Mouse (Mus musculus): Measurements from ENCODE around the gene Oxld1. TPM values are rescaled to one million over a fixed set of nuclear protein-coding genes. Genes with fewer than 3 reads are reported as not detected.

Gene Oxld1
- polyA plus RNA-seq, 1 experiment from 2014 or later, result 10.4 TPM

GRCm38 (mm10) chr11:120493351-120493750, 35.5 kb upstream of the Oxld1 start:
- peak overlapping the region; percentile 90 for H3K9ac ChIP-seq (replicated peaks)
- no peak for ATAC-seq (ENCODE audit: insufficient number of reproducible peaks, insufficient read depth, low FRiP score, low TSS enrichment, low read depth)
- peaks cover 42% of the 10 kb centered on the region for H3K4me1 ChIP-seq (replicated peaks)
- H3K4me3 ChIP-seq (replicated peaks), result peak overlapping the region; percentile 97
- H3K27me3 ChIP-seq, result no peaks in the 10 kb centered on the region
- 0 out of 2 replicates have a peak overlapping the region, but pooled peaks have one; percentile 23 for H3K27ac ChIP-seq
- no peaks in the 10 kb centered on the region for H3K9me3 ChIP-seq
- peak overlapping the region; percentile 96 for H3K4me2 ChIP-seq
- 66% methylated on average over 3 of the region's 3 CpGs for WGBS
- peaks cover 58% of the 10 kb centered on the region for H3K36me3 ChIP-seq

- WGBS, result 26% methylated on average over 3 of the region's 3 CpGs
- Histone ChIP-seq H3K36me3 (peaks cover 58% of the 10 kb centered on the region), H3K4me2 (peak overlapping the region; percentile 96), H3K9me3 (no peaks in the 10 kb centered on the region), H3K9ac (replicated peaks) (peak overlapping the region; percentile 90), H3K27ac (peak overlapping the region; percentile 89), H3K4me1 (replicated peaks) (peaks cover 42% of the 10 kb centered on the region), H3K4me3 (replicated peaks) (peak overlapping the region; percentile 97), H3K27me3 (no peaks in the 10 kb centered on the region)
- ATAC-seq (ENCODE audit: insufficient number of reproducible peaks, insufficient read depth, low FRiP score, low TSS enrichment, low read depth), result no peak
Observed at GRCm38 (mm10) chr11:120492878-120493203, 35.0 kb upstream of the Oxld1 start.

DNA sequence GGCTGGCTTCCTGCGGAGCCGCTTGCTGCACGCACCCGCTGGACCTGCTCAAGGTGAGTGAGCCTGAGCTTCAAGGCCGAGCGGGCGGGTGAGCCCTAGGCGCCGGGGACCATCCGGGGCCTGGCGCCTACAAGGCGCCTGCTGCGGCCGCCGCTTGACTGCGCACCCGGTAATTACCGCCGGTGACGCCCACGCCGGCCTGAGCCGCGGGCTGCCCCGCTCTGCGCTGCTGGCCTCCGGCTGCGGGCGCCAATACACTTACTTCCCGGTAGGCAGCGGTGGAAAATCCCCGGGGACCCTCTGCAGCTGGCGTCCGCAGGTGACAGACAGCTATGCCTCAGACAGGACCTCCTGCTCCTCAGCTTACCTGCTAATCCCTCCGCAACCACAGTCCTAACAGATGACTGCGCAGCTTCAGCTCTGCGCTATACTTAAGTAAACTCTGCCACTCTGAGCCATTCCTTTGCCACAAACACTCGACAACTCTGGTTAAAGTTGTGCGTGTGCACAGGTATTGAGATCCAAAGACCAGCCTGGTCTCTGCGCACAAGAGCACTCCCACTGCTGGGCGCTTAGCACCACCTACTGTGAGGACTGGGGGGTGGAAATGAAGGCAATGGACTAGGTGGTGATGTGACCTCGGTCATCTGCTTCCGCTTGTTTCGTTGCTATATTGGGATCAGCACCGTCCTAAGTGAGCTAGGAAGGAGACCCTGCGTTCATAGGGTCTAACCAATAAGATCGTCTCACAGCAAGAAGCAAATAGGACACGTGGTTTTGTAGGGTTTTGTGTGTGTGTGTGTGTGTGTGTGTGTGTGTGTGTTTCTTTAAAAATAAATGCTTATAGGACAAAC, 34.4 kb upstream of the Oxld1 start:
- peaks cover 42% of the 10 kb centered on the region for H3K4me1 ChIP-seq (replicated peaks)
- under 1% methylated on average over 48 of the region's 48 CpGs for WGBS
- peak overlapping the region; percentile 97 for H3K4me3 ChIP-seq (replicated peaks)
- H3K36me3 ChIP-seq, result peaks cover 58% of the 10 kb centered on the region
- H3K27me3 ChIP-seq, result no peaks in the 10 kb centered on the region
- H3K9ac ChIP-seq (replicated peaks), result peak overlapping the region; percentile 90
- H3K4me2 ChIP-seq, result peak overlapping the region; percentile 96
- ATAC-seq (ENCODE audit: insufficient number of reproducible peaks, insufficient read depth, low FRiP score, low TSS enrichment, low read depth), result peak; percentile 40
- H3K9me3 ChIP-seq, result no peaks in the 10 kb centered on the region
- H3K27ac ChIP-seq, result peak overlapping the region; percentile 89

DNA sequence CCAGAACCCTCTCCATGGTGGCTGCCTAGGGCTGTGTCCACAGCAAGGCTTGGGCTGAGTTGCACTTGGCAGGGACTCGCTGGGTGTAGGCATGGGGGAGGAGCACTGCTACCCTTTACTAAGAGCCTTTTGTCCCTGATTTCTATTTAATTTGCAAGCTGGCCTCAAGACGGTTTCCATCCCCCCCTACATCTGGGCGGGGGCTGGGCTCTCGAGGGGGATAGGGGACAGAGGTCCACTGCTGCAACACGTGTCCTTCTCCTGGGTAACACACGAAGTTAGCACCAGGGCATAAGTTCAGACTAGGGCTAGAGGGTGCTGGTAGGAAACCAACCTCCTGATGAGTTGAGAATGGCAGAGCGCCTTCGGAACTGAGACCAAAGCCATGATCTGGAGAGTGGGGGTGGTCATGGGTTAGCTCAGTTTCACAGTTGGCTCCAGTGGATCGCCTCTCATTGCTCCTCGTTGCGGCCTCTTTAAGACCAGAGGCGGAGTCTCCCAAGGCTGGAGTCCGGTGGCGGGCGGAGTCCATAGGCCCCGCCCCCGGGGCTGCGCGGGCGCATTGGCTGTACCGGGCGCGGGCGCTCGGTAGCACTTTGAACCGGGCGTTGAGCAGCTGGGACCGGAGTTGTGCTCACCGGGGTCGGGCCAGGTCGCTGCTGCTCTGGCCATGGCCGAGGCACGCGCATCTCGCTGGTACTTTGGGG, 33.6 kb upstream of the Oxld1 start, which contains the start of gene Slc25a10:
Slc25a10 (plus strand) TSS at position 524 of the 707 bp plus-strand sequence.
- Histone ChIP-seq H3K9ac (replicated peaks) (peak within 1 kb of the TSS; percentile 90), H3K27ac (peak within 1 kb of the TSS; percentile 89), H3K27me3 (no peaks in the 10 kb centered on the region), H3K4me2 (peak within 1 kb of the TSS; percentile 96), H3K36me3 (peaks cover 58% of the 10 kb centered on the region), H3K4me1 (replicated peaks) (peaks cover 42% of the 10 kb centered on the region), H3K4me3 (replicated peaks) (peak within 1 kb of the TSS; percentile 97), H3K9me3 (no peaks in the 10 kb centered on the region)
- peak; percentile 74 for ATAC-seq (ENCODE audit: insufficient number of reproducible peaks, insufficient read depth, low FRiP score, low TSS enrichment, low read depth)
- WGBS, result 0% methylated on average over 35 of the region's 35 CpGs

DNA sequence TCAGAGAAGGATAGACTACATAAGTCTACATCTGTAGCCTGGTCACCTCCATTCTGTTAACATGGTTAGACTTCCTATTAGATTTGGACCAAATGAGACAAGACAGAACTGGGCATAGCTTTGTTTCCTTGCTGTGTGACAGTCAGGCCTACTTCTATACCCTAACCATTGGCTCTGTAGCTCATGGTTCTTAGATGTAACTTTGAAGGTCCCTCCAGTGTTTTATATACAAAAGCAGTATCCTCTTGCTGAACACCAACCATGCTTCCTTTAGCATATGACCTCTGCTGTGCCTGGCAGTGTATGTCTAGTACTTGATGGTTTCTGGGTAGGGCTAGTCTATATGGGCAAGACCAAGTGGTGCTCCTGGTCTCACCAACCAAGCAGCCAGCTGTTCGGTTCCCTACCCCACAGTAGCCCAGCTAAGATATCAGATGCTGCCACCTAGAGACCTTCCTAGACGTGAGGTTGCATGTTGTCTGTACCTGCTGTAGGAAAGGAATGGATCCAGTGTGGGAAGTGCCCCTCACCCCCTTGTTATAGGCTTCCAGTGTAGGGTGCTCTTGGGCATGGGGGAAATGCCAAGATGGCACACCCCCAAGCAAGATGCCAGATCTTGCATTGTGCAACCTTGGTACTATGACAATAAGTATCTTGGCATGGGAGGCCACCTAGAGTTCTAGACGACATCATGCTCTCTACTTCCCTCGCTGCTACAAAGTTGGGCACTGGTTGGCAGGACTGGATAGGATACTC, 32.6 kb upstream of the Oxld1 start:
- Histone ChIP-seq H3K9ac (replicated peaks) (no peak overlapping the region; the same call in 1 of the 2 replicates), H3K36me3 (peaks cover 58% of the 10 kb centered on the region), H3K4me1 (replicated peaks) (peaks cover 48% of the 10 kb centered on the region)

GRCm38 (mm10) chr11:120489054-120489761, 31.3 kb upstream of the Oxld1 start:
- Histone ChIP-seq H3K27me3 (no peaks in the 10 kb centered on the region), H3K4me2 (no peak overlapping the region), H3K27ac (0 out of 2 replicates have a peak overlapping the region, but pooled peaks have one; percentile 41), H3K4me3 (replicated peaks) (no peak overlapping the region), H3K36me3 (peaks cover 47% of the 10 kb centered on the region), H3K9ac (replicated peaks) (peak overlapping the region; percentile 27; the same call in 1 of the 2 replicates), H3K4me1 (replicated peaks) (peaks cover 52% of the 10 kb centered on the region), H3K9me3 (no peaks in the 10 kb centered on the region)
- WGBS, result 63% methylated on average over 4 of the region's 4 CpGs
- no peak; the same call in 1 of the 2 replicates for ATAC-seq (ENCODE audit: insufficient number of reproducible peaks, insufficient read depth, low FRiP score, low TSS enrichment, low read depth)

More for the DNA sequence above, 32.6 kb upstream of the Oxld1 start:
- ATAC-seq (ENCODE audit: insufficient number of reproducible peaks, insufficient read depth, low FRiP score, low TSS enrichment, low read depth), result no peak
- H3K4me3 ChIP-seq (replicated peaks), result 0 out of 2 replicates have a peak overlapping the region, but pooled peaks have one; percentile 1
- 40% methylated on average over 4 of the region's 4 CpGs for WGBS
- no peaks in the 10 kb centered on the region for H3K9me3 ChIP-seq
- H3K27me3 ChIP-seq, result no peaks in the 10 kb centered on the region
- peak overlapping the region; percentile 96 for H3K4me2 ChIP-seq
- H3K27ac ChIP-seq, result peak overlapping the region; percentile 89; the same call in 1 of the 2 replicates

DNA sequence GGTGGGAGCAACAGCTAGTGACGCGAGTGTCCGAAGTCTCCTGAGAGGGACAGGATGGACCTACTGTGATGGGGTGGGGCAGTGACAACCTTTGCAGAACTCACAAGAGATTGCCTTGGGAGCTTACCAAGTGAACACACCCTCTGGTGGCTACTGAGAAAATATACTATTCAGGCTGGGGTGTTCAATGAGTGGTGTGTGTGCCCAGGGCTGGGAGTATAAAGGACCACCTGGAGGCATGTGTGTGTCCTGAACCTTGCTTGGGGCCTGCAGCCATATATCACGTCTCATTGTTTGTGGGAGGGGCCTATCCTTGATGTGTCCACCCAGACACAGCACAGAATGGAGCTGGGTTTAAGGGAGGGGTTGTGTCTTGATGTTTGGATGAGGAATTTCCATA, 30.6 kb upstream of the Oxld1 start:
- H3K4me3 ChIP-seq (replicated peaks), result no peak overlapping the region
- no peaks in the 10 kb centered on the region for H3K9me3 ChIP-seq
- H3K9ac ChIP-seq (replicated peaks), result no peak overlapping the region
- H3K4me2 ChIP-seq, result no peak overlapping the region
- H3K27ac ChIP-seq, result no peak overlapping the region
- peaks cover 54% of the 10 kb centered on the region for H3K4me1 ChIP-seq (replicated peaks)
- ATAC-seq (ENCODE audit: insufficient number of reproducible peaks, insufficient read depth, low FRiP score, low TSS enrichment, low read depth), result no peak
- 80% methylated on average over 4 of the region's 4 CpGs for WGBS
- peaks cover 46% of the 10 kb centered on the region for H3K36me3 ChIP-seq
- H3K27me3 ChIP-seq, result no peaks in the 10 kb centered on the region

GRCm38 (mm10) chr11:120485251-120485650, 27.4 kb upstream of the Oxld1 start:
- peak overlapping the region; percentile 96 for H3K4me3 ChIP-seq (replicated peaks)
- no peaks in the 10 kb centered on the region for H3K27me3 ChIP-seq
- peaks cover 30% of the 10 kb centered on the region for H3K4me1 ChIP-seq (replicated peaks)
- H3K9ac ChIP-seq (replicated peaks), result peak overlapping the region; percentile 89
- peaks cover 78% of the 10 kb centered on the region for H3K36me3 ChIP-seq
- H3K9me3 ChIP-seq, result no peaks in the 10 kb centered on the region
- H3K4me2 ChIP-seq, result peak overlapping the region; percentile 87
- WGBS, result 9% methylated on average over 10 of the region's 10 CpGs
- 0 out of 2 replicates have a peak overlapping the region, but pooled peaks have one; percentile 91 for H3K27ac ChIP-seq
- ATAC-seq (ENCODE audit: insufficient number of reproducible peaks, insufficient read depth, low FRiP score, low TSS enrichment, low read depth), result no peak

DNA sequence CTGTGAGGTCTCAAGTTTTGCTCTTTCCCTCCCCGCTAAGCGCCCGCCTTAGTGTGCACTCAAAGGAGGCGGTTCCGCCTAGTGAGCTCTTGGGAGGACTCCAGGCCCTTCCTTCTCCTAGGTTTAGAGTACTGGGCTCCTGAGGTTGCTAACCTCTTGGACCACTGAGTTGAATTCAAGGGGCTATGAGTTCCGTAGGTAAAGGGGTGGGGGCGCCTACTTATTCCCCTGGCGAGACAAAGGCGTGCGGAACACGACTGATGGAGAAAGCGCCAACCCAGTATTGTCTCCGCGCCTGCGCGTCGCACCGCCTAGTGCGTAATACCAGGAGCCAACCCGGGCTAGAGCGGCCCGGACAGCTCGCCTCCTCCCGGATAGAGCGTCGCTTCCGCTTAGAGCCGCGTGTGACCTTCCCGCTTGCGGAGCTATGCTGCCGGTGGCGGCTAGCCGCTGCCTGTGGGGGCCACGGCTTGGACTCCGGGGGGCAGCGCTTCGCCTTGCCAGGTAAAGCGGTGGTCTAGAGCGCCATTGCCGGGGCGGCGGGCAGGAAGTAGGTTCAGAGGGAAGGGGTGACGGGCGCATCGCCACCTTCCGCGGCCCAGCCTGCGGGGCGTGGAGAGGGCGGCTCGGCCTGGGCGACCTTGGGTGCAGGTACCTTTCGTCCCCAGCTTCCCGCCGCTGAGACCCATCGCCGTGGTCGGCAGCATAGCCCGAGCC, 26.6 kb upstream of the Oxld1 start, which contains the start of gene Mrpl12:
Mrpl12 (plus strand) TSS at position 349 of the 717 bp plus-strand sequence.
- H3K4me1 ChIP-seq (replicated peaks), result peaks cover 22% of the 10 kb centered on the region
- peaks cover 81% of the 10 kb centered on the region for H3K36me3 ChIP-seq
- H3K9ac ChIP-seq (replicated peaks), result peak within 1 kb of the TSS; percentile 89
- peak; percentile 88 for ATAC-seq (ENCODE audit: insufficient number of reproducible peaks, insufficient read depth, low FRiP score, low TSS enrichment, low read depth)
- WGBS, result under 1% methylated on average over 60 of the region's 60 CpGs
- peak within 1 kb of the TSS; percentile 91 for H3K27ac ChIP-seq
- H3K9me3 ChIP-seq, result no peaks in the 10 kb centered on the region
- H3K4me3 ChIP-seq (replicated peaks), result peak within 1 kb of the TSS; percentile 96
- H3K4me2 ChIP-seq, result peak within 1 kb of the TSS; percentile 87
- H3K27me3 ChIP-seq, result no peaks in the 10 kb centered on the region
